Mouse (Mus musculus) layer of hippocampus, adult 2 months (tissue): ENCODE measurements at regions not wholly inside any gene's neighbourhood (a gene's known extent, or its start where the extent isn't known, plus 50 kb on each side); places are given as distances from the start of the nearest gene placed in this dataset.

ENCODE experiments used
- DNase-seq, 2 experiments: peaks; one replicate each; pipeline ENCODE4 v3.0.0; 2022; ENCODE audit warnings: low spot score in 2 of 2
- H3K27ac ChIP-seq: fragments of 200-600 bp; 2 replicates; pipeline ENCODE4 v1.8.1; 2022
- H3K4me3 ChIP-seq: fragments of 200-600 bp; 2 replicates; pipeline ENCODE4 v1.8.1; 2022; ENCODE audit warnings: mild to moderate bottlenecking
- CTCF ChIP-seq: fragments of 200-600 bp; conservative IDR thresholded peaks from 2 replicates; pipeline ENCODE4 v1.8.1; 2022; ENCODE audit warnings: antibody characterized with exemption, mild to moderate bottlenecking, moderate library complexity

- DNase-seq: no peak
- no peak for TF ChIP-seq CTCF
- Histone ChIP-seq H3K27ac (no peak overlapping the region), H3K4me3 (no peak overlapping the region)
Measured at GRCm38 (mm10) chr5:35159854-35160253, 54.3 kb upstream of the Lrpap1 start.

GRCm38 (mm10) chr5:35159178-35159661, 53.7 kb upstream of the Lrpap1 start:
- no peak for DNase-seq
- no peak overlapping the region for H3K4me3 ChIP-seq
- no peak overlapping the region for H3K27ac ChIP-seq
- TF ChIP-seq CTCF: no peak

GRCm38 (mm10) chr5:35158346-35159047, 52.9 kb upstream of the Lrpap1 start:
- Histone ChIP-seq H3K27ac (no peak overlapping the region), H3K4me3 (no peak overlapping the region)
- no peak for DNase-seq
- no peak for TF ChIP-seq CTCF

- no peak overlapping the region for H3K27ac ChIP-seq
- TF ChIP-seq CTCF: no peak
Measured at GRCm38 (mm10) chr5:35156371-35156770, 50.8 kb upstream of the Lrpap1 start.

GRCm38 (mm10) chr5:35155717-35156116, 50.2 kb upstream of the Lrpap1 start:
- no peak overlapping the region for H3K4me3 ChIP-seq
- DNase-seq: no peak
- no peak for TF ChIP-seq CTCF
- H3K27ac ChIP-seq: no peak overlapping the region

More at GRCm38 (mm10) chr5:35156371-35156770, 50.8 kb upstream of the Lrpap1 start:
- no peak for DNase-seq
- H3K4me3 ChIP-seq: no peak overlapping the region
